Mouse (Mus musculus) midbrain, embryonic 13.5 days (tissue): ENCODE data around the gene Dzip1. TPM values are rescaled to one million over a fixed set of nuclear protein-coding genes. Genes with fewer than 3 reads are reported as not detected.

Experiments
- ATAC-seq: fragments of 200-750 bp; cut with Nextera tagmentation; 2 replicates; pipeline ENCODE4 v1.8.0; 2017; ENCODE audit warnings: mild to moderate bottlenecking, moderate TSS enrichment, moderate library complexity
- H3K27ac ChIP-seq: fragments of 300-500 bp; sonication (generic); 2 replicates; pipeline ENCODE4 v1.5.1; 2015; ENCODE audit warnings: inconsistent platforms, mild to moderate bottlenecking, moderate library complexity
- H3K27me3 ChIP-seq: fragments of 300-500 bp; sonication (generic); 2 replicates; pipeline ENCODE4 v1.6.1; 2015; ENCODE audit warnings: mild to moderate bottlenecking, inconsistent platforms
- H3K36me3 ChIP-seq: fragments of 300-500 bp; sonication (generic); 2 replicates; pipeline ENCODE4 v1.6.1; 2015; ENCODE audit warnings: mild to moderate bottlenecking, inconsistent platforms
- H3K4me1 ChIP-seq: fragments of 300-500 bp; sonication (generic); replicated peaks from 2 replicates; pipeline ENCODE4 v1.6.1; 2015; ENCODE audit warnings: inconsistent platforms
- H3K4me2 ChIP-seq: fragments of 300-500 bp; sonication (generic); replicated peaks from 2 replicates; pipeline ENCODE4 v1.6.1; 2015; ENCODE audit warnings: moderate library complexity, mild to moderate bottlenecking, inconsistent platforms
- H3K4me3 ChIP-seq: fragments of 300-500 bp; sonication (generic); replicated peaks from 2 replicates; pipeline ENCODE4 v1.5.1; 2015; ENCODE audit warnings: mild to moderate bottlenecking, inconsistent platforms
- H3K9ac ChIP-seq: fragments of 300-500 bp; sonication (generic); replicated peaks from 2 replicates; pipeline ENCODE4 v1.6.1; 2015; ENCODE audit warnings: mild to moderate bottlenecking, inconsistent platforms
- H3K9me3 ChIP-seq: fragments of 300-500 bp; sonication (generic); 2 replicates; pipeline ENCODE4 v1.6.1; 2016; ENCODE audit warnings: mild to moderate bottlenecking, inconsistent platforms
- WGBS: fragments of 180-500 bp; shearing (Covaris S2); methylation state at CpG from one replicate; pipeline ENCODE4 v1.1.7; 2015; 5-methylcytosine and 5-hydroxymethylcytosine counted together
- polyA plus RNA-seq: library from polyadenylated mRNA; unstranded; fragments of >200 nt; fragmentation: Nextera tagmentation; extraction: Ambion mirVana; gene quantifications from 2 replicates; pipeline ENCODE4 v1.2.1, GENCODE M21; 2015

The Dzip1 gene
- polyA plus RNA-seq, 1 experiment from 2014 or later: 54.1 TPM

- Histone ChIP-seq H3K36me3 (no peaks in the 10 kb centered on the region), H3K4me3 (no peak overlapping the region), H3K4me1 (no peaks in the 10 kb centered on the region), H3K27ac (no peak overlapping the region), H3K27me3 (peaks cover 3% of the 10 kb centered on the region; the same call in 1 of the 2 replicates), H3K9me3 (no peaks in the 10 kb centered on the region), H3K9ac (no peak overlapping the region), H3K4me2 (no peak overlapping the region)
- 98% methylated on average over 1 of the region's 1 CpGs for WGBS
- peak; percentile 40 for ATAC-seq
These were observed 85.2 kb downstream of the Dzip1 start for GRCm38 (mm10) chr14:118840027-118840426.

GRCm38 (mm10) chr14:118839416-118839815, 85.8 kb downstream of the Dzip1 start:
- H3K27ac ChIP-seq: no peak overlapping the region
- no peak for ATAC-seq
- no peaks in the 10 kb centered on the region for H3K9me3 ChIP-seq
- no peak overlapping the region for H3K9ac ChIP-seq
- 52% methylated on average over 5 of the region's 5 CpGs for WGBS
- H3K4me3 ChIP-seq: no peak overlapping the region
- peaks cover 3% of the 10 kb centered on the region; the same call in 1 of the 2 replicates for H3K27me3 ChIP-seq
- H3K4me2 ChIP-seq: no peak overlapping the region
- no peaks in the 10 kb centered on the region for H3K4me1 ChIP-seq
- no peaks in the 10 kb centered on the region for H3K36me3 ChIP-seq

- peaks cover 3% of the 10 kb centered on the region; the same call in 1 of the 2 replicates for H3K27me3 ChIP-seq
- no peak overlapping the region for H3K27ac ChIP-seq
- no peaks in the 10 kb centered on the region for H3K9me3 ChIP-seq
- ATAC-seq: no peak
- whole genome bisulfite sequencing: 74% methylated on average over 8 of the region's 8 CpGs
- no peaks in the 10 kb centered on the region for H3K36me3 ChIP-seq
- no peak overlapping the region for H3K4me2 ChIP-seq
- no peak overlapping the region for H3K4me3 ChIP-seq
- no peak overlapping the region for H3K9ac ChIP-seq
- no peaks in the 10 kb centered on the region for H3K4me1 ChIP-seq
These were observed 86.6 kb downstream of the Dzip1 start for GRCm38 (mm10) chr14:118838556-118839120.

- Histone ChIP-seq H3K4me3 (no peak overlapping the region), H3K9me3 (no peaks in the 10 kb centered on the region), H3K4me1 (no peaks in the 10 kb centered on the region), H3K4me2 (no peak overlapping the region), H3K27me3 (peaks cover 3% of the 10 kb centered on the region; the same call in 1 of the 2 replicates), H3K36me3 (no peaks in the 10 kb centered on the region), H3K27ac (no peak overlapping the region), H3K9ac (no peak overlapping the region)
- no peak for ATAC-seq
- WGBS: 96% methylated on average over 7 of the region's 7 CpGs
These were observed 88.5 kb downstream of the Dzip1 start for GRCm38 (mm10) chr14:118836754-118837153.

GRCm38 (mm10) chr14:118836145-118836544, 89.1 kb downstream of the Dzip1 start:
- Histone ChIP-seq H3K4me3 (no peak overlapping the region), H3K27me3 (peaks cover 3% of the 10 kb centered on the region; the same call in 1 of the 2 replicates), H3K4me2 (no peak overlapping the region), H3K4me1 (no peaks in the 10 kb centered on the region), H3K27ac (no peak overlapping the region), H3K36me3 (no peaks in the 10 kb centered on the region), H3K9me3 (no peaks in the 10 kb centered on the region), H3K9ac (no peak overlapping the region)
- ATAC-seq: no peak
- WGBS: 84% methylated on average over 11 of the region's 11 CpGs

- Histone ChIP-seq H3K9ac (no peak overlapping the region), H3K27ac (no peak overlapping the region), H3K9me3 (no peaks in the 10 kb centered on the region), H3K4me1 (no peaks in the 10 kb centered on the region), H3K4me2 (no peak overlapping the region), H3K27me3 (no peaks in the 10 kb centered on the region; the same call in 1 of the 2 replicates), H3K36me3 (no peaks in the 10 kb centered on the region), H3K4me3 (no peak overlapping the region)
- no peak for ATAC-seq
- WGBS: 12% methylated on average over 7 of the region's 7 CpGs
These were observed 90.9 kb downstream of the Dzip1 start for GRCm38 (mm10) chr14:118834313-118834712.

- no peak for ATAC-seq
- no peaks in the 10 kb centered on the region for H3K9me3 ChIP-seq
- no peaks in the 10 kb centered on the region for H3K36me3 ChIP-seq
- no peak overlapping the region for H3K4me3 ChIP-seq
- H3K27me3 ChIP-seq: no peaks in the 10 kb centered on the region; the same call in 1 of the 2 replicates
- H3K9ac ChIP-seq: no peak overlapping the region
- 76% methylated on average over 6 of the region's 6 CpGs for WGBS
- H3K27ac ChIP-seq: no peak overlapping the region
- H3K4me1 ChIP-seq: no peaks in the 10 kb centered on the region
- no peak overlapping the region for H3K4me2 ChIP-seq
These were observed 92.0 kb downstream of the Dzip1 start for GRCm38 (mm10) chr14:118833241-118833640.

GRCm38 (mm10) chr14:118831597-118831996, 93.7 kb downstream of the Dzip1 start:
- no peak for ATAC-seq
- Histone ChIP-seq H3K9me3 (no peaks in the 10 kb centered on the region), H3K4me1 (peaks cover 5% of the 10 kb centered on the region; the same call in 1 of the 2 replicates), H3K27ac (no peak overlapping the region), H3K9ac (no peak overlapping the region), H3K36me3 (no peaks in the 10 kb centered on the region), H3K27me3 (no peaks in the 10 kb centered on the region; the same call in 1 of the 2 replicates), H3K4me3 (no peak overlapping the region), H3K4me2 (no peak overlapping the region)
- WGBS: 84% methylated on average over 4 of the region's 4 CpGs

GRCm38 (mm10) chr14:118829331-118830095, 95.7 kb downstream of the Dzip1 start:
- ATAC-seq: no peak
- H3K27me3 ChIP-seq: no peaks in the 10 kb centered on the region
- no peak overlapping the region for H3K4me2 ChIP-seq
- no peak overlapping the region for H3K4me3 ChIP-seq
- no peaks in the 10 kb centered on the region for H3K9me3 ChIP-seq
- H3K27ac ChIP-seq: no peak overlapping the region
- H3K36me3 ChIP-seq: no peaks in the 10 kb centered on the region
- H3K4me1 ChIP-seq: peaks cover 5% of the 10 kb centered on the region; the same call in 1 of the 2 replicates
- WGBS: 94% methylated on average over 11 of the region's 11 CpGs
- H3K9ac ChIP-seq: no peak overlapping the region

- no peak overlapping the region for H3K4me3 ChIP-seq
- H3K9me3 ChIP-seq: no peaks in the 10 kb centered on the region
- no peak overlapping the region for H3K27ac ChIP-seq
- H3K36me3 ChIP-seq: no peaks in the 10 kb centered on the region
- no peak for ATAC-seq
- WGBS: 13% methylated on average over 7 of the region's 7 CpGs
- H3K9ac ChIP-seq: no peak overlapping the region
- H3K4me1 ChIP-seq: peaks cover 5% of the 10 kb centered on the region; the same call in 1 of the 2 replicates
- no peak overlapping the region for H3K4me2 ChIP-seq
- H3K27me3 ChIP-seq: no peaks in the 10 kb centered on the region
These were observed 97.9 kb downstream of the Dzip1 start for GRCm38 (mm10) chr14:118827283-118827904.

GRCm38 (mm10) chr14:118826346-118826745, 98.9 kb downstream of the Dzip1 start:
- WGBS: 63% methylated on average over 8 of the region's 8 CpGs
- no peak for ATAC-seq

More at GRCm38 (mm10) chr14:118826346-118826745, 98.9 kb downstream of the Dzip1 start:
- Histone ChIP-seq H3K4me2 (no peak overlapping the region), H3K9me3 (no peaks in the 10 kb centered on the region), H3K36me3 (no peaks in the 10 kb centered on the region), H3K27ac (no peak overlapping the region), H3K4me1 (peaks cover 5% of the 10 kb centered on the region; the same call in 1 of the 2 replicates), H3K27me3 (peaks cover 5% of the 10 kb centered on the region; the same call in 1 of the 2 replicates), H3K9ac (no peak overlapping the region), H3K4me3 (no peak overlapping the region)
